Mouse (Mus musculus): ENCODE measurements around the gene Nop53. TPM values are rescaled to one million over a fixed set of nuclear protein-coding genes. Genes with fewer than 3 reads are reported as not detected.

The Nop53 gene
- 100 to 1,000 TPM; 114 to 149 (median 128) TPM for total RNA-seq (2022)

DNA sequence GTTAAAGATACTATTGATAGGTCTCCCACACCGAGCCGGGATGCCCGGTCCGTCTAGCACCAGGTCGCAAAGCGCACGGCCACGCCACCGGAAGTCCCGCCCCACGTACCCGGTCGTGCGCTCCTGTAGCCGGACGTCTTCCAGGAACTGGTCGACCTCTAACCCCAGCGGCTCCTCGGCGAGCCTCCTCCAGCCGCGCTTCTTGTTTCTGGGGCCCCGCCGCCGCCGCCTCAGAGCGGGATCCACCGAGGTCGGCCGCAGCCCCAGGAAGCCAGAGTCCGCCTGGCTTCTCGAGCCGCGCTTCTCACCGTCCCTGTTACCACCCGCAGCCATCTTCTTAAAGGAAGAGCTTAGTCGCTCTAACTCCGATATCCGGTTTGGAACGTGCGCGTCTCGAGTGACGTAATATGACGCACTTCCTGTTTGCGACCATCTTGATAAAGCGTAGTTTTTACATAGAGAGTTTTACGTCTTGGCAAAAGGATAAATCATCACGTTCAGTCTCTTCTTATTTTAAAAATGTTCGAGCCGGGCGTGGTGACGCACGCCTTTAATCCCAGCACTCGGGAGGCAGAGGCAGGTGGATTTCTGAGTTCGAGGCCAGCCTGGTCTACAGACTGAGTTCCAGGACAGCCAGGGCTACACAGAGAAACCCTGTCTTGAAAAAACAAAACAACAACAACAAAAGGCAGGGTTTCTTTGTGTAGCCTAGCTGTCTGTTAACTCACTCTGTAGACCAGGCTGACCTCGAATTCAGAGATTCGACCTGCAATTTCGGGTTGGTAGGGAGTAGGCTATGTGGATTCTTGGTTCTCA is at the start of gene Nop53:
Gene Nop53, minus strand, starts transcription at position 354 of the 816 bp plus-strand sequence.
- peak; percentile 93 to 96 for DNase-seq (ENCODE audit: low spot score in 2 of 2)

GRCm38 (mm10) chr7:15993789-15994188 is 47.9 kb upstream of the Nop53 start:
- no peak for DNase-seq (ENCODE audit: low spot score in 2 of 2)

GRCm38 (mm10) chr7:15993152-15993551 is 47.3 kb upstream of the Nop53 start:
- DNase-seq (ENCODE audit: low spot score in 2 of 2) = no peak

GRCm38 (mm10) chr7:15991764-15992163 is 45.9 kb upstream of the Nop53 start:
- no peak for DNase-seq (ENCODE audit: low spot score in 2 of 2)

- peak in 1 of 2 experiments; percentile 72 for DNase-seq (ENCODE audit: low spot score in 2 of 2)
These were observed 41.9 kb upstream of the Nop53 start for GRCm38 (mm10) chr7:15987661-15988356.

DNA sequence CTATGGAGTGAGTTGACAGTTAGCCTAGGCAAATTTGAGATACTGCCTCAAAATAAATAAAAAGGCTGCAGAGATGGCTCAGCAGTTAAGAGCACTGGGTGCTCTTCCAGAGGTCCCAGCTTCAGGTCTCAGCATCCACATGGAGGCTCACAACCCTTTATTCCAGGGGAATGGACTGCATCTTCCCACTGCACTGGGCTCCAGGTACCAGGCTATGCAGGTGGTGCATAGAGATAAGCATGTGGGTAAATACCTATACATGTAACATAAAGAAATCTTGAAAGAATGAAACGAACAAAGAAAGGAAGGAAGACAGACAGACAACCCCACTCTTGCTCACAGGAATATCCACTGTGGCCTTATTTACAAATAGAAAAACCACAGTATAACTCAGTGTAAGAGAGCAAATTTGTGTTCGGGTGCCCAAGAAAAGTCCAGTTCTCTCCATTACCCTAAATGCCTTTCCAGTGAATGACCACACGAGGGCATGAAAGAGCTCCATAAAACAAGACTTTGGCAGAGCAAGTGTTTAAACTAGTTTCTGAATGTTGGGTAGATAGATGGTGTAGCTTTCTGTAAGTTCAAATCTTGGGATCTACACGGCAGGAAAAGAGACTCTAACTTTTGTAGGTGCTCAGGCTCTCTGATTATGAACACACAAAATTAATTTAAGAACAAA is 37.0 kb upstream of the Nop53 start:
- DNase-seq (ENCODE audit: low spot score in 2 of 2) = no peak

- DNase-seq (ENCODE audit: low spot score in 2 of 2) = no peak
These were observed 35.7 kb upstream of the Nop53 start for GRCm38 (mm10) chr7:15981538-15981937.

DNA sequence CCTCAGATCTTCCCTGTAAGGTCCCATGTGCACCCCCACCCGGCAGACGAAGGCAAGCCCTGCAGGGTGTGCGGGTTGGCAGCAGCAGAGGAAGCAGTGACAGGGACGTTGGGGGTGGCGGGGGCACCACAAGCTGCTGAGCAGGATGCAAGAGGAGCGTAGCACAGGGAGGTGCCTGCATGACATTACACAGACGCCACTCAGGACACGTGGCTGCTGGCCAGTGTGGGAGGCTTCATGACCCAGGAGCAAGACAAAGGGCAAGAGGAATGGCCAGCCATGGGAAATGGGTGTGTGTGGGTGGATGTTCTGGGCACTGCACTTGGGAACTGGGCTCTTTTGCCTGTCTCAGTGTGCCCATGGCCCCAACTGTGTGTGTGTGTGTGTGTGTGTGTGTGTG is 34.4 kb upstream of the Nop53 start:
- peak in 1 of 2 experiments; percentile 65 for DNase-seq (ENCODE audit: low spot score in 2 of 2)

DNA sequence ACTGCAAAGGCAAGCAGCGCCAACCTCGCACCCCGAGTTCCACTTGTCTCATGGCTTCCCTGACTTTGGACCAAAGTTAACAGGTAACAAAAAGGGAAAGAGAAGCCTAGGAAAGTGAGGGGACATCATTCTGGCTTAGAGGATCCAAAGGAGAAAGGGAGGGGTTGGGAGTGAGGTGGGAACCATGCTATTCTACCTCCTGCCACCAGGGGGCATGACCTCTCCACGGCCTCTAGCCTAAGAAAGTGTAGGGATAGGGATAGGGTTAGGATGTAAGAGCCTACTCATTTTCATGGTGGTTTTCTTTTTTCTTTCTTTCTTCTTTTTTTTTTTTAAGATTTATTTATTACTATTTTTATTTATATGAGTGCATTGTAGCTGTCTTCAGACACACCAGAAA is 30.0 kb upstream of the Nop53 start:
- DNase-seq (ENCODE audit: low spot score in 2 of 2) = no peak

DNA sequence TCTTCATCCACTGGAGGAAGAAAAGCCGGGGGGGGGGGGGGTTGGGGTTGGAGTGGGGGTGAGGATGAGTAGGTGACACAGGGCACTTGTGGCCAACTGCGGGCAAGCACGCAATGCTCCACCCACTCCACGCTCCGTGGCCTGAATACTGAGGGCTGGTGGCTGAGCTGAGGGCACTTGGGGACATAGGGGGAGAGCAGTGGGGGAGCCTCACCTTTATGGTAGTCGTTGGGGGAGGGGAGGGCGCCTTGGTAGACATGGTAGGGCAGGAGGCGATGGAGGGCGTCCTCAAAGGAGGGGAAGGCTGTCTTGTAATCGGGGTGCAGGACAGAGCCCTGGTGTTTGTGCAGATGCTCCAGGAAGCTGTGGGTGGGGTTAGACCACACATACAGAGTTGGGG is 29.6 kb upstream of the Nop53 start:
- no peak for DNase-seq (ENCODE audit: low spot score in 2 of 2)

GRCm38 (mm10) chr7:15974712-15975111 is 28.8 kb upstream of the Nop53 start:
- peak in 1 of 2 experiments; percentile 57 for DNase-seq (ENCODE audit: low spot score in 2 of 2)

DNA sequence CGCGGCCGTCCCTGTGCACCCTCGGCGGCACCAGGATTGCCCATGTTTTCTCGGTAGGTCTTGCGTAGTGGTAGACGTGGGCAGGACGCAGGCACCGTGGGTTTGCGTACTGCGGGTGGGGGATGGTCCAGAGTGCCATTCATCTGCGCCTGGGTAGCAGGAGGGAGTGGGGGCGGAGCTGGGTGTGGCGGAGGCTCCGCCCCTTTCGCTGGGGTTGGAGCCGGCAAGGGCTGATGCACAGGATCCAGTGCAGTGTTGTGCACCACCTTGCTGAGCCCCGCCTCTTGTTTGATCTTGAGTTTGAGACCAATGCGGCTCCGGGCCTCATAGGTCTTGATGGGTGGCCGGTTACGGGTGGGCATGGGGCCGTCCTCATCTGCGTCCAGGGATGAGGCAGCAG is 26.4 kb upstream of the Nop53 start:
- no peak for DNase-seq (ENCODE audit: low spot score in 2 of 2)

DNA sequence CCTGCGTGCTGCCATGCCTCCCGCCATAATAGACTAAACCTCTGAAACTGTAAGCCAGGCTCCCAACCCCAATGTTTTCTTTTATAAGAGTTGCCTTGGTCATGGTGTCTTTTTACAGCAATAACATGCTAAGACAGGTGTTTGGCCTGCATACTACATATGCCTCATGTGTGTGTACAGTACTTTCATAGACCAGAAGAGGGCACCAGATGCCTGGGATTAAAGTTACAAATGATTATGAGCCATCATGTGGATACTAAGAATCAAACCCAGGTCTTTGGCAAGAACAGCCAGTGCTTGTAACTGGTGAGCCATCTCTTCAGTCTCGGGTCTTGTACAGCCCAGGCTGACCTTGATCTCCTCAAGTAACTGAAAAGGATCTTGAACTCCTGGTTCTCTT is 23.8 kb upstream of the Nop53 start:
- no peak for DNase-seq (ENCODE audit: low spot score in 2 of 2)

DNA sequence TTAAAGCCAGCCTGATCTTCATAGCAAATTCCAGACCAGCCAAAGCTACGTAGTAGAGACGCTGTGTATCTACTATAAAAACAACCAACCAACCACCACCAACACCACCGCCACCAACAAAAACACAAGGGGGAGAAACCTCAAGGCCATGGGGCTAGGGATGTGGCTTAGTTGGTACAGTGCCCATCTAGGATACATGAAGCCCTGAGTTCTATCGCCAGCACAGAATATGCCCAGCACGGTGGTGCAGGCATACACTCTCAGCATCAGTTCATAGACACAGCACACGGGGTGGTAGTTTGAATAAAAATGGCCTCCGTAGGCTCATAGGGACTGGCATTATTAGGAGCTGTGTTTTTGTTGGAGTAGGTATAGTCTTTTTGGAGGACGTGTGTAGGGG is 22.4 kb upstream of the Nop53 start:
- DNase-seq (ENCODE audit: low spot score in 2 of 2) = no peak

- no peak for DNase-seq (ENCODE audit: low spot score in 2 of 2)
These were observed 21.4 kb upstream of the Nop53 start, which contains the start of gene Ehd2 for GRCm38 (mm10) chr7:15967312-15967711. Ehd2 (minus strand) TSS chr7:15967567.

GRCm38 (mm10) chr7:15966489-15966888 is 20.6 kb upstream of the Nop53 start:
- DNase-seq (ENCODE audit: low spot score in 2 of 2) = no peak

DNA sequence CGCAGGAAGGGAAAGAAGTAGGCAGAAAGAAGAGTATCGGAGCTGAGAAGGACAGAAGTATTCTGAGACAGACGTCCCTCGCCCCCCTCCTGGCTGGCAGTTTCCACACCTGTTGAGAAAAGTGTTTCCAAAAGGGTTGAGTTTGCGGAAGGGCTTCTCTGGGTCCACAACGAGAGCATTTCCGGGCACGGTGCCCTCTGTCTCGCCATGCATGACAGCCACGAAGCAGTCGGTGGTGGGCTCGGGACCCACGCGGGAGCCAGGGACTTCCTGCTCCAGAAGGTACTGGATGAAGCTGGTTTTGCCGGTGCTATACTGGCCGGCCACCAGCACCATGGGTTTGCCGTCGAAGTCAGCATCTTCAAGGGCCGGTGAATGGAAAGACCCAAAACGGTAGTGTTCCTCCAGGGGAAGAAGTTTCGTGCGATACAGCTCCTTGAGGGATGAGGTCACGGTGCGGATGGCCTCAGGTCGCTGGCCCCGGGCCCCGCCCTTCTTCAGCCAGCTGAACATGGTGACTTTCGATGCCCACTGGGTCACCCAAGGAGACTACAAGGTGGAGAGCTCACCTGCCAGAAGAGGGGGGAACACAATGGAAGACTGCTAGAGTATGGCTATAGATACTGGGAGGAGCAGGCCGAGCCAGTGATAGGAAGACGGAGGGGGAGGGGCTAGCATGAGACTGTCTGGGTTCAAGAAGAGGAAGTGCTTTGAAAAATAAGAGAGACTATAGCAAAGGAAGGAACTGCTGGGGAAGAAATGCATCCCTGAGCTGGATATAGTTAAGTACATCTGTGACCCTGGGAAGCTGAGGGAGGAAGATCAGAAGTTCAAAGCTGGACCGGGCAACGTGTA is 18.2 kb upstream of the Nop53 start:
- no peak for DNase-seq (ENCODE audit: low spot score in 2 of 2)

DNA sequence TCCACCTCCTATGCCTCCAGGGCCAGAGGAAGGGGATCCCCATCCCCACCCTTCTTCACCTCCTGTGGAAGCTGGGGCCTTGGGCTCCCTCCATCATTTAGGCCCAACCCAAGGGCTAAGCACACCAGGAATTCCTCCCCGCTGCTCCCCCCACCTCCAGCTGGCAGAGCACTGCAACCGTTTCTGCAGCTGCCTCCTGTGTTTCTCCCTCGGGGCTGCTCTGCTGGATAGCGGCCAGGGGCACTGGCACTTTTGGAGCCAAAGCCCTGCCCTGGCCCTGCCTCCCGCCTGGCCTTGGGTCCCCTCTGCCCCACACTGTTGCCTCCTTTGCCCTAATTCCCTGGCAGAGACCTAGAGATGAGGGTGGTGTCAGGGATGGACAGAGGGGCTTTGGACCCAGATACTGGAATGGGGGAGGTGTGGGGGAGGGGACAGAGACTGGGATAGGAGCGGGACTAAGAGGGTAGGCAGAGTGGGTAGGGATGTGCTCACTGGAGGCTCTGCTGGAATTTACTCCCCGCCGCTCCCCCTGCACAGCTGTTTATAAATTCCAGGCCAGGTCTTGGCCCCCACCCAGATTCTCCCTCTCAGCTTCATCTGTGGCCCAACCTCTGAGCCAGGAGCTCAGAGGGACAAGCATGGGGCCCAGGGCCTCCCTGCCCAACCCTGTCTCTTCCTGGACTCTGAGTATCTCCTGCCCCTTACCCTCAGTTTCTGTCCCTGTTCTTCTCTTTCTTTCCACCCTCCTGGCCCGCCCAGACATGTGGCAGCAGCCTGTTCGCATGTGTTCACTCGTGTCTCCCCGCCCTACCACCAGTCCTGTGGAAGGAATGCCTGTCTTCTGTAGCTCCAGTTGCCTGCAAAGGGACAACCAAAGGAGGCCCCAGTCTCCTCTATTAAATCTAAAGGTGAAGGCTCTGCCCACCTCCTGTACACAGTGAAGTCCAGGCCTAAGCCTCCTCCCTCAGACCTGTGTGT is 16.7 kb upstream of the Nop53 start:
- DNase-seq (ENCODE audit: low spot score in 2 of 2) = no peak

DNA sequence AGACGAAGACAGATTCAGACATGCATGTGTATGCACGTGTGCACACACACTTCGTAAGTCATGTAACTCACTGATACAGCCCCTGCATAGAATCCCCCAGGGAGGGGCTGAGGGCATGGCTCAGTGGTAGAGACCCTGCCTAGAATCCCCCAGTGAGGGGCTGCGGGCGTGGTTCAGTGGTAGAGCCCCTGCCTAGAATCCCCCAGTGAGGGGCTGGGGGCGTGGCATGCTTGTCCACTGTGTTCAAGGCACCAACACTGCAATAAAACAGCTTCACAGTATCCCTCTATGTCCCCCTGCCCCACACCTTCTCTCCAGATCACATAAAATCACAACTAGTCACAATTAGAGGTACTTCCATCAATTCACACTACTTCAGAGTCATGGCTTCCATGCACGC is 15.9 kb upstream of the Nop53 start:
- DNase-seq (ENCODE audit: low spot score in 2 of 2) = no peak

- no peak for DNase-seq (ENCODE audit: low spot score in 2 of 2)
These were observed 15.4 kb upstream of the Nop53 start for GRCm38 (mm10) chr7:15961239-15961638.
